Mouse (Mus musculus) left cerebral cortex, postnatal 36 days (tissue): Measurements from ENCODE around the gene Stambpl1. TPM values are rescaled to one million over a fixed set of nuclear protein-coding genes. Genes with fewer than 3 reads are reported as not detected.

Experiments used
- DNase-seq, 2 experiments: peaks; one replicate each; pipeline ENCODE4 v3.0.0; 2021 to 2022; ENCODE audit warnings: low spot score in 2 of 2, mixed read lengths in 1 of 2
- intact Hi-C: fragments of 180-260 bp; cut with DNase I; formaldehyde crosslinking; loops from one replicate; pipeline ENCODE4 v1.15.1; 2025
- total RNA-seq, 2 experiments: library from RNA; stranded (reverse); gene quantifications; 2 replicates each; pipeline ENCODE4 v1.2.3; 2021

Gene Stambpl1
- total RNA-seq, 2 experiments from 2014 or later = 18.0 to 18.4 TPM

DNA sequence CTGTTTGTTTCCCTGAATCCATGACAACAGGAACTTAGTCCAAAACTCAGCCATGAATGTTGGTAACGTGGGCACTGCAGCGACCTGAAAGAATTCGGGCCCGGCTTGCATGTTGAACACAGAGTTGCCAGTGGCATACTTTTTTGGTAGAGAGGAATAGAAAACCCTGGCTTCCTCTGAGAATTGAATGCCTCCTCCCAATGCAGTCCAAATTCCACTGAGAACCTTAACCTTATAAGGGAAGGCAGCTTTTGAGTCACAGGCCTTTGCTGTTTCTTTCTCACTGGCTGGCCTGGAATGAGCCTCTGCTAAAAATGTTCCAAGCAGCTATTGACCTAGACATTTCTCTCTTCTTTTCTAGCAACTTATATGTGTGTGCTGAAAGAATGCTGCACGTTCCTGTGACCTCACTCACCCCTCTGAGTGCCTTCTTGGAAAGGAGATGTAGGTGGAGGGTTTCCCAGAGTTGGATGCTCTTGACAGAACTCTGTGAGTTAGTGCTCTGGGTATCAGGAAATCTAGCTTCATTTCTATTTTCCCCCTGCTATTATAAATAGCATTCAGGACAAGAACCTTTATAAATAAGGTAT is 73.7 kb downstream of the Stambpl1 start:
- intact Hi-C loops = no loop called here
- DNase-seq = no peak

DNA sequence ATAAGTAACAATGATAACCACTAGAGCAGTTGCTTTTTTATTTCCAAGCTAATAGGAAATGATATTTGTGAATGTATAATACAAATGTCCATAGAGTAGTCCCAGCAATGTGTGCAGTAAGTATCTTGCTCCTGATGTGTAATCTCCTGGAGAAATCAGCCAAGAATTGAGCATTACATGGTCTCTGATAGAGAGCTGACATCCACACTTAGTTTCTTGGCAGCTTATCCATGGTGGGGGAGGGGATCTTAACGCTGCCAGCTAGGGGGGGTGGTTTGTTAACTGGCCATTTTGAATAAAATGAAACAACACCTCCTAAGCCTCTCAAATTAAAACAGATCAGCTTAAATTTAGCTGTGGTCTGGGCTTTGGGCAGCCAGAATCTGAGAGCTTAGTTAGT is 77.0 kb downstream of the Stambpl1 start:
- no peak for DNase-seq

DNA sequence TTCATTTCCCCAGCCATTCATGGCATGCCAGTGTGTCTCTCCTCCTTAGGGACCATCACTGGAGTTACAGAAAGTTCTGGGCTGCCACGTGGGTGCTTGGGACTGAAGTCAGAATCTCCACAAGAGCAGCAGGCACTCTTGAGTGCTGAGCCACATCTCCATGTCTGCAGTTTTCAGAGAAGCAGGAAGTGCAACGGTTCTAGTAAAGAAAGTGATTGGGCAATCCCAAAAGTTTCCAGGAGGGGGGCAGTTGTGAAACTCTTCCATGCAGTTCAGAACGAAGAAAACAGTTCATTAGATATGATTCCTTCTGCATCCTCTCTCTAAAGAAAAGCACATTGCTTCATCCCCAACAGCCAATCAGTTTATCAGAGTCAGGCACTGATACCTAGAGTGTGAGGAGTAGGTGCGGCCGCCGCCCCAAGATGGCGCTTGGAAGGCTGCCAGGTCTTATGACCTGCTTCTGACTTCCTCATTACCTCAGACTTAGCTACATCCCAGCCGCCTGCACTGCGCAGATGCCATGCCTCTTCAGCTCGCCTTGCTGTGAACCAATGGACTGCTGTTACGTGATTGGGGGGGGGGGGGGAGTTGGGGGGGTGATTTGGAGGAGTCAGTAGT is 78.2 kb downstream of the Stambpl1 start:
- no peak for DNase-seq
- intact Hi-C loops = no loop called here

More for the DNA sequence above, 77.0 kb downstream of the Stambpl1 start:
- intact Hi-C loops = no loop called here

DNA sequence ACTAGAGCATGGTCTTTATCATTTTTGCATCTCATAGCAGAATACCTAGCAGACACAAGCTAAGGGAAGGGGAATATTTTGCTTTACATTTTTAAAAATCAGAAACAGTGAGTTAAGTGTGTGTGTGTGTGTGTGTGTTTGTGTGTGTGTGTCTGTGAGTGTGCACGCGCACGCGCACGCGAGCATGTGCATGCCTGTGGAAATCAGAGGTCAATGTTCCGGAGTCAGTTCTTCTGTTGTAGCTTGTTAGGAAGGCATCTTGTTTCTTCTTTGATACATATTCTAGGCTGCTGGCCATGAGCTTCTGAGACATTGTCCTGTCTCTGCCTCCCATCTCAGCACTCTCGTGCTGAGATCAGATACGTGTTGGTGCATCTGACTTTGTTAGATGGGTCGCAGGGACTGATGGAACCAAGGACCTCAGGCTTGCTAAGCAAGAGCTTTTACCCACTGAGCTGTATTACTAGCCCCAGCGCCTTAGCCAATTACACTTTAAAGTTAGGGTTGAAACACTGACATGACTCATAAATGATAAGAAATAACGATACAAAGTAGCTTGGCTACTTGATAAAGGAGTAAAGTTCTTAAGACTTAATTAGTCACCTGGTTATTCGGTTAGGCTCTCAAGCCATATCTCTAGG is 78.9 kb downstream of the Stambpl1 start:
- intact Hi-C loops = no loop called here
- DNase-seq = no peak

DNA sequence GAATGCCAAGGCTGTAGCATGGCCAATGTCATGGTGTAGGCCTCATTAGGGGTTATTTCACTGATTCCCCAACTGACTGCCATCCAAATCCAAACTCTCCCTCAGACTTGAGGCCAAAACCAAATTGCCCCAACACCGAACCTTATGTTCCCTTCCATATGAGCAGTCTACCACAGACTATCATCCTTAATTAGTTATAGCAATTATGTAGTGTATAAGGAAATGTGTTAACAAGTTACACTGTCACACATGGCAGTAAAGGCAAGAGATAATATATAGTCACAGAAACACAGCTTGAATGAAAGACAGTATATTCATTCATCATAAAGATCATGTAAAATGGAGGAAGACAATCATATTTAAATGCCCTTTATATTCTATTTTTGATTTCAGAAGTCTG is 81.0 kb downstream of the Stambpl1 start:
- intact Hi-C loops = no loop called here
- DNase-seq = no peak

DNA sequence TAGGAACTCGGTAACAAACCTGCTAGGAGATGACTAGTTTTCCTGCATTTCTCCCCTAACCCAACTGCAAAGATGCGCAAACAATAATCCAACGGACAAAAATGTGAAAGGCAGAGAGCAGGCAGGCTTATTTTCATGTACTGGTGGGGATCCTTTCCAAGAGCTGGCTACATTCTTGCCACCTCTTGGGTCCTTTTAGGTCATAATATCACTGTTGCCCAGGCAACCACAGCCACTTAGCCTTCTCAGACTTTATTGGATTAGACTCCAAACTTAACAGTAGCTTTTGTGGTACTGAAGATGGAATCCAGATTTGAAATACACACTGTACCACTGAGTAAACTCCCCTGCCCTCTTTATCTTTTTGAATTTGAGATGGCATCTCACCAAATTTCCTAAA is 86.0 kb downstream of the Stambpl1 start:
- DNase-seq = no peak
- intact Hi-C loops = no loop called here

DNA sequence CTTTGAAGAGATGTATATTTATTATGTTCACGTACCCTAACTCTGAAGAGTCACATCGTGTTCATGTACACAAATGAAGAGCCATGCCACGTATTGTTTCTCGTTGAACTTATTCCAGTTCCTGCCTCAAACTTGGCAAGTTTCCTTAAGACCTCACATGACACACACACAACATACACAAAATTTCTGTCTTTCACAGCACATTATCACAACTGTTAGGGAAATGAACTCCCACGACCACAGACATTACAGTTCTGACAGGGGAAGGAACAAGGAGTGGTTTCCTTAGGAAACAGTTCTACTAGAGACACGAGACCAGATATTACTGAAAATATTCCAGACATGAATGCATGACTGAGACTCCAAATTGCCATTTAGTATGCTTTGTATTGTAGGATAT is 91.6 kb downstream of the Stambpl1 start:
- intact Hi-C loops = no loop called here
- DNase-seq = no peak

DNA sequence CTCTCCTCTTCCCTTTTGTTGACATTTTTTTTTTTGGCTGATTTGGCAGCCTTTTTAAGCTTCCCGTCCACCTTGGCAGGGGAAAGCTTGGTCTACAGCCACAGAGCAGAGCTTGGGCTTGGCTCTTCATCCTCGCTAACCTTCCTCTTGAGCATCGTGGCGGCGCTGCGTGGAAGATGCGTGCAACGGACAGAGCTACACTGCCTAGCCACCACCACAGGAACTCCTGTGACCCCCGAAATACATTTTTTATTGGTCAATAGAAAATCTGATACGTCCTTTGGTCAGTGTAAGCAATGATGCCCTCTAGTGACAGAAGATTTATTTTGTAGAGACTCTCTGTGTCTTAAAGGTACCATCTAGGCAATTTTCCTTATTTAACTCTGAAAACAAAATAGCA is 92.4 kb downstream of the Stambpl1 start:
- intact Hi-C loops = no loop called here
- no peak for DNase-seq

DNA sequence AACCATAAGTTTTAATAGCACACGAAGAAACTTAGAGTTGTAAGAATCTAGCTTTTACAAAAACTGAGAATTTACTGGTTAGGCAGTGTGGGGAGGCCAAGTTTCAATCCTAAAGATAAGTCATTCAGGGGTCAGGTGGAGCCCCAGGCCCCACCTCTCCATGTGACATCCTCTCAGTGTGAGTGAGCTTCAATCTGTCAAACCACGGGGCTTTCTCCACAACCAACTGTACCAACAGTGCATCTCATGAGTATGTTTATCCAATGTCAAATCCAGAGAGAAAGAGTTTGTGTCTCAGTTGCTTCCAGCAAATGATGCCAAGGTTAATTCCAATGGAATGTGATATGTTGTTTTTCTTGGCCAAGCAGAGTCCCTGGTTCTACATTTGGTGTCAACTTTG is 92.8 kb downstream of the Stambpl1 start:
- DNase-seq = no peak
- intact Hi-C loops = loop anchor here (5.0 kb wide), 1 partner anchor 43 kb away; no protein-coding TSS in a partner anchor

DNA sequence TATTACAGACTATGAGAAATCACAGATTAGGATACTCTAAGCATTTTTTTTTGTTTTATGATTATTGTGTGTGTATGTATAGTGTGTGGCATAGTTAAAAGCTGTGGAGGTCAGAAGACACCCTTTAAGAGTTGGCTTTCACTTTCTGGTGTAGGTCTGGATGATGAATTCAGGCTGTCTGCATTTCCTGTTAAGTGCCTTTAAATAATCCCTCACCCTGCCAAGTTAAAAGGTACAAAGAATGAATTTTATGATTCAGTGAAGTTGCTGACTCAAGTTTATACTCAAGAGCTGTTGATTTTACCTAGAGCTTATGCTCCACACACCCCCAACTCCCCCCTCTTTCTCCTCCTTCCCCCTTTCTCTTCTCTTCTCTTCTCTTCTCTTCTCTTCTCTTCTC is 95.2 kb downstream of the Stambpl1 start:
- intact Hi-C loops = loop anchor here (5.0 kb wide), 1 partner anchor 45 kb away; no protein-coding TSS in a partner anchor
- no peak for DNase-seq

DNA sequence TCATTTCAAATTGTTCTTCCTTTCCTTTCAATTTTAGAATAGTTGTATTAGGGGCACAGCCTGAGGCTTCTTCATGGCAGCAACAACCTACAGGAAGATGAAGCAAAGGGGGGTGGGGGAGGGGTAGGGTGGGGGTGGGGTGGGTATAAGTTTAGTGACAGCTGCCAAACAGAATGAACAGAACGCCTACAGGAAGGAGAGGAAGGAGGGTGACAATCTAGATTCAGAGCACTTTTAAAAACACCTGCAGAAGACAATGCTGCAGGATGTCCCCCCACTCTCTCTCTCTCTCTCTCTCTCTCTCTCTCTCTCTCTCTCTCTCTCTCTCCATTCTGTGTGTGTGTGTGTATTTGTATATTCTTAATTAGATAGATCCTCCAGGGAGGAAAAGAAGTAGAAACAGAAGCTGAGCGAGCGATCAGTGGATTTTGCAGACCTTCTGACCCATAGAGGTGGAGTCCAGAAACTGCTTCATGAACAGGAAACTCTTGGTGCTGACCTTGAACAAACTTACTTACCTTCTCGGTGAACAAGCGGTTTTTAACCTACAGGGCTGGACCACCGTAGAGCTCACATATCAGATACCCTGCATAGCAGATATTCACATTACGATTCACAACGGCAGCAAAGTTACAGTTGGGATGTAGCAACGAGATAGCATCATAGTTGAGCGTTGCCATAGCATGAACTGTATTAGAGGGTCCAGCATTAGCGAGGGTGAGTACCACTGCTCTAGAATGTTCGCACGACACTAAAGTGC is 95.8 kb downstream of the Stambpl1 start:
- intact Hi-C loops = loop anchor here (5.0 kb wide), 1 partner anchor 46 kb away; no protein-coding TSS in a partner anchor
- no peak for DNase-seq

DNA sequence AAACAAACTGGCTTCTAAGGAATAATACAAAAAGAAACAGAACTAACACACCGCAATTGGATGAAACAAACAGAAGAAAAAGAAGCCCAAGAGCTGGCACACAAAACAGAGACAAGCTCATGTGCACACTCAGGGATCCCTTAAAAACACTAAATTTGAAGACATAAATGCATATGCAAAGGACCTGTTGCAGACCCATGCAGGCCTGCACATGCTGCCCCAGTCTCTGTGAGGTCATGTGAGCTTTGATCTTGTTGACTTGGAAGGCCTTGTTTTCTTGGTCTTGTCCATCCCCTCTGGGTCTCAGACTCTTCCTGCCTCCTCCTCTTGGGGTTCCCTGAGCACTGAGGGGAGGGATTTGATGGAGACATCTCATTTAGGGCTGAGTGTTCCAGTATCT is 96.7 kb downstream of the Stambpl1 start:
- no peak for DNase-seq
- intact Hi-C loops = loop anchor here (5.0 kb wide), 1 partner anchor 46 kb away; no protein-coding TSS in a partner anchor

Other genes with a start within 250 kb of the Stambpl1 start
- gene Lipf, start 231.0 kb upstream of the Stambpl1 start, total RNA-seq = not detected
- gene Lipk, start 183.9 kb upstream of the Stambpl1 start, total RNA-seq = not detected
- gene Lipn, start 124.9 kb upstream of the Stambpl1 start, total RNA-seq = not detected
- not detected for gene Lipm, start 91.3 kb upstream of the Stambpl1 start, total RNA-seq
- under 1 TPM in 1 of 2 experiments, not detected in 1; 0.41 TPM for gene Ankrd22, start 26.2 kb upstream of the Stambpl1 start, total RNA-seq
- gene Acta2, start 63.4 kb downstream of the Stambpl1 start, total RNA-seq = 10 to 100 TPM; 18.2 to 18.9 TPM
- gene Fas, start 98.4 kb downstream of the Stambpl1 start, total RNA-seq = 1 to 10 TPM; 1.6 to 1.7 TPM